21 mouse cellular contexts compared by ENCODE assay signal in genomic region chr16:30244037-30244700, GRCm38 (mm10). TPM values are rescaled to one million over a fixed set of nuclear protein-coding genes. Genes with fewer than 3 reads are reported as not detected.
A peak's percentile ranks its signal among the peaks of the same experiment; 100 is the strongest.
DNase-seq lines count a peak whose midpoint lies in the region; ATAC-seq and TF ChIP-seq lines count a peak whose summit lies in the region.
"Had no signal": no experiment of that assay in that cellular context is flagged by ENCODE, and none has a peak within 500 bp of the region (broad histone marks: within the 10 kb centered on the region; RNA-seq: fewer than 3 reads in every experiment).

No protein-coding gene starts in this region.

- peaks cover 21% of the 10 kb centered on the region for H3K4me1 ChIP-seq in kidney, embryonic 15.5 days
- peaks cover 16% of the 10 kb centered on the region for H3K4me1 ChIP-seq in neural tube, embryonic 11.5 days (ENCODE audit: control insufficient read depth, insufficient read depth, low read length)
- no peaks in the 10 kb centered on the region for H3K4me1 ChIP-seq in midbrain, postnatal 0 days (ENCODE audit: insufficient read depth, low read length)
- H3K4me1 ChIP-seq: forebrain, embryonic 12.5 days; midbrain, embryonic 15.5 days had no signal

- H3K4me2 ChIP-seq in kidney, embryonic 15.5 days = no peak overlapping the region
- no peak overlapping the region for H3K4me2 ChIP-seq in neural tube, embryonic 11.5 days (ENCODE audit: low read depth)
- H3K4me2 ChIP-seq in midbrain, postnatal 0 days (ENCODE audit: low read depth, low read length, poor library complexity, severe bottlenecking) = no peak overlapping the region
- H3K4me2 ChIP-seq: forebrain, embryonic 12.5 days; hindbrain, embryonic 14.5 days; midbrain, embryonic 15.5 days had no signal

- TF ChIP-seq CTCF in midbrain, postnatal 0 days (IDR thresholded peaks at IDR 0.05) = no peak

- no peaks in the 10 kb centered on the region for H3K9me3 ChIP-seq in kidney, embryonic 15.5 days (replicated peaks)
- H3K9me3 ChIP-seq in neural tube, embryonic 11.5 days (ENCODE audit: control insufficient read depth, low read length) = no peaks in the 10 kb centered on the region
- no peaks in the 10 kb centered on the region for H3K9me3 ChIP-seq in midbrain, postnatal 0 days (ENCODE audit: low read length)
- H3K9me3 ChIP-seq: forebrain, embryonic 12.5 days; midbrain, embryonic 15.5 days had no signal

- intact Hi-C loops in left cerebral cortex, postnatal 36 days (cut with DNase I) = no loop called here

- peak; percentile 88 for ATAC-seq in kidney, embryonic 15.5 days (replicated peaks; ENCODE audit: low FRiP score)
- peak; percentile 81 for ATAC-seq in neural tube, embryonic 11.5 days (ENCODE audit: insufficient read depth, low FRiP score, low TSS enrichment)
- ATAC-seq in midbrain, postnatal 0 days (ENCODE audit: low FRiP score) = no peak
- ATAC-seq: midbrain, embryonic 15.5 days had no signal

- H3K4me3 ChIP-seq in kidney, embryonic 15.5 days (replicated peaks) = no peak overlapping the region
- no peak overlapping the region for H3K4me3 ChIP-seq in neural tube, embryonic 11.5 days (ENCODE audit: low read depth, low read length)
- H3K4me3 ChIP-seq in midbrain, postnatal 0 days (ENCODE audit: low read depth, low read length) = no peak overlapping the region
- H3K4me3 ChIP-seq: forebrain, embryonic 12.5 days; midbrain, embryonic 15.5 days had no signal

- H3K9ac ChIP-seq in kidney, embryonic 15.5 days = no peak overlapping the region
- no peak overlapping the region for H3K9ac ChIP-seq in neural tube, embryonic 11.5 days (ENCODE audit: low read length)
- H3K9ac ChIP-seq in midbrain, postnatal 0 days (replicated peaks; ENCODE audit: low read length, poor library complexity, severe bottlenecking) = no peak overlapping the region
- H3K9ac ChIP-seq: forebrain, embryonic 12.5 days; hindbrain, embryonic 14.5 days; midbrain, embryonic 15.5 days had no signal

- no peak overlapping the region for H3K27ac ChIP-seq in kidney, embryonic 15.5 days
- H3K27ac ChIP-seq in neural tube, embryonic 11.5 days (ENCODE audit: low read depth, low read length) = no peak overlapping the region
- no peak overlapping the region for H3K27ac ChIP-seq in midbrain, postnatal 0 days (ENCODE audit: low read depth, low read length)
- H3K27ac ChIP-seq: forebrain, embryonic 12.5 days; hindbrain, embryonic 14.5 days; midbrain, embryonic 15.5 days had no signal

- no peaks in the 10 kb centered on the region for H3K36me3 ChIP-seq in kidney, embryonic 15.5 days
- H3K36me3 ChIP-seq in neural tube, embryonic 11.5 days (ENCODE audit: control insufficient read depth, insufficient read depth, low read length) = no peaks in the 10 kb centered on the region
- no peaks in the 10 kb centered on the region for H3K36me3 ChIP-seq in midbrain, postnatal 0 days (ENCODE audit: insufficient read depth, low read length)
- H3K36me3 ChIP-seq: forebrain, embryonic 12.5 days; midbrain, embryonic 15.5 days had no signal

- H3K27me3 ChIP-seq in kidney, embryonic 15.5 days = peaks cover 29% of the 10 kb centered on the region
- 0 out of 2 replicates have a peak, but pooled peaks cover 2% of the 10 kb centered on the region for H3K27me3 ChIP-seq in neural tube, embryonic 11.5 days (ENCODE audit: control insufficient read depth, insufficient read depth, low read length)
- H3K27me3 ChIP-seq in midbrain, postnatal 0 days (ENCODE audit: insufficient read depth, low read length) = peaks cover 6% of the 10 kb centered on the region

- no peak for DNase-seq in kidney, postnatal 10 days
- DNase-seq in NIH3T3 (ENCODE audit: low read depth) = peak; percentile 17
- DNase-seq in embryo, embryonic 10.5 days (ENCODE audit: low spot score) = peak; percentile 77
- DNase-seq in neural tube, embryonic 11.5 days (ENCODE audit: low spot score) = peak; percentile 67
- DNase-seq in midbrain, postnatal 0 days (ENCODE audit: low spot score) = no peak
- DNase-seq in left cerebral cortex, postnatal 36 days (ENCODE audit: low spot score in 2 of 2) = no peak
- DNase-seq: adrenal gland, postnatal 36 days; cerebellum, adult 2 months; gastrocnemius, postnatal 14 days; lung, adult 18-20 months; right cerebral cortex, postnatal 4 days; thymus, adult 18-20 months had no signal

- 21% methylated on average over 12 of the region's 12 CpGs for WGBS in kidney, embryonic 15.5 days
- 21% methylated on average over 12 of the region's 12 CpGs for WGBS in neural tube, embryonic 11.5 days
- 87% methylated on average over 12 of the region's 12 CpGs for WGBS in midbrain, postnatal 0 days

RNA-seq across cellular contexts. Expression of gene Cpn2, which starts 23.1 kb away (rescaled TPM):
- polyA plus RNA-seq in kidney, embryonic 15.5 days (2015; fragmentation: Nextera tagmentation; extraction: Ambion mirVana) = 0.04 and 0.08 TPM in 2 replicates
- polyA plus RNA-seq in neural tube, embryonic 11.5 days (2014; fragmentation: Nextera tagmentation; extraction: Ambion mirVana) = not detected in 2 replicates
- total RNA-seq in midbrain, postnatal 0 days (2014; rRNA removed) = not detected in 2 replicates
- polyA plus RNA-seq in midbrain, postnatal 0 days (2015; fragmentation: Nextera tagmentation; extraction: Ambion mirVana) = not detected in 2 replicates
- total RNA-seq in left cerebral cortex, postnatal 36 days (2021) = not detected
- total RNA-seq: gastrocnemius, postnatal 14 days; layer of hippocampus, postnatal 25 days; left cerebral cortex, postnatal 14 days had no signal
- polyA plus RNA-seq: cerebellum, adult 2 months; cortical plate, adult 2 months; forebrain, embryonic 12.5 days; hindbrain, embryonic 14.5 days; midbrain, embryonic 15.5 days; urinary bladder, adult 2 months had no signal

RNA-seq across cellular contexts. Expression of gene Lrrc15, which starts 38.9 kb away (rescaled TPM):
- polyA plus RNA-seq in kidney, embryonic 15.5 days (2015; fragmentation: Nextera tagmentation; extraction: Ambion mirVana) = 0.99 and 1.2 TPM in 2 replicates
- polyA plus RNA-seq in neural tube, embryonic 11.5 days (2014; fragmentation: Nextera tagmentation; extraction: Ambion mirVana) = 0.23 and 0.33 TPM in 2 replicates
- 0.28 and 0.60 TPM in 2 replicates for total RNA-seq in midbrain, postnatal 0 days (2014; rRNA removed)
- polyA plus RNA-seq in midbrain, postnatal 0 days (2015; fragmentation: Nextera tagmentation; extraction: Ambion mirVana) = 0.11 and 0.15 TPM in 2 replicates
- total RNA-seq in left cerebral cortex, postnatal 36 days (2021) = not detected
- total RNA-seq: liver, adult 2 months had no signal
- polyA plus RNA-seq: cerebellum, adult 2 months; cortical plate, adult 2 months; liver, adult 2 months had no signal

Comparison
In these comparisons a context has a peak if more than half of its experiments do, and no peak if none do; other contexts are left out.
1. DNase-seq: peak in NIH3T3 (single experiment), embryo, embryonic 10.5 days (single experiment) and neural tube, embryonic 11.5 days (single experiment); none in kidney, postnatal 10 days (single experiment), midbrain, postnatal 0 days (single experiment) and left cerebral cortex, postnatal 36 days (0 of 2).